Mouse (Mus musculus) heart, postnatal 0 days (tissue): Measurements from ENCODE around the gene Tns1.
A peak's percentile ranks its signal among the peaks of the same experiment; 100 is the strongest.

Experiments
- CTCF ChIP-seq: IDR thresholded peaks from 2 replicates; pipeline ENCODE4 v1.5.1; 2016; ENCODE audit warnings: antibody characterized with exemption, control low read depth, low read depth
- EP300 ChIP-seq: IDR thresholded peaks from 2 replicates; pipeline ENCODE4 v1.6.1; 2016; ENCODE audit warnings: antibody characterized with exemption, low read depth

DNA sequence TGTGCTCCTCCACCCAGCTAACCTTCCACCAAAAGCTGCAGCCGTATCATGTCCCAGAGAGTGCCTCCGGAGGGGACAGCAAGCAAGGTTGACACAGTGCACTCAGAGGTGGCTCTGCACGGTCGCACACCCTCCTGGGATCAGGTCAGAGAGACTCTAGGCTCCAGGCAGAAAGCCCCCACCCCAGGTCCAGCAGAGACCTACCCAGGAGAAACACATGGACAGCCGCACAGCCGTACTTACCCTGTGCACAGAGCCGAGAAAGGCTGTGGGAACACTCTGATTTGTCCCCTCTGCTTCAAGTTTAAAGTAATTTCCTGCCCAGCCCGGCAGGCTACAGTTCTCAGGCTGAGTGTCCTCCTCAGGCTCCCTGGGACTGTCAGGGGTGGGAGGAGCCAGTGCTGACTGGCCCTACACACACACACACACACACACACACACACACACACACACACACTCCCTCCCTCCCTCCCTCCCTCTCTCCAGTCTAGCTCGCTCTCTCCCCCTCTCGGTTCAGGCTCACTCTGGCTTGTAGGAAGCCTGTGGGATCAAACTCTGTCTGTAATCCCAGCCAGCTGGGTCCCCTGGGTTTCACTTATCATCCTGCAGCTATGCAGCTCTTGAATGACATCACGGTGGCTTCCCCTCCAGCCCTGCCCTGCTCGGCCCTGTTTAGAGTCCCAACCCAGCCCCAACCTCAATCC lies 161.4 kb downstream of the Tns1 start:
- peak; percentile 74 for TF ChIP-seq CTCF
- TF ChIP-seq EP300 = peak; percentile 71; the same call in 1 of the 2 replicates
